Mouse (Mus musculus) olfactory bulb, adult 2 months (tissue): ENCODE results near the gene Col26a1.

ENCODE experiments used
- CTCF ChIP-seq: fragments of 200-500 bp; IDR thresholded peaks from 2 replicates; pipeline ENCODE4 v1.5.1; 2012; ENCODE audit warnings: low read depth, mild to moderate bottlenecking, low read length, moderate library complexity; ENCODE audit not compliant: insufficient read depth
- POLR2A ChIP-seq: fragments of 200-500 bp; IDR thresholded peaks from 2 replicates; pipeline ENCODE4 v1.6.1; 2012; ENCODE audit warnings: mild to moderate bottlenecking, low read depth, low read length, moderate library complexity; ENCODE audit not compliant: insufficient read depth

- TF ChIP-seq CTCF (peak; percentile 44; the same call in 1 of the 2 replicates), POLR2A (no peak)
Measured at GRCm38 (mm10) chr5:136759781-136760180, 123.2 kb downstream of the Col26a1 start.
